Mouse (Mus musculus): ENCODE data around the gene Tmem234.
A peak's percentile ranks its signal among the peaks of the same experiment; 100 is the strongest.

The Tmem234 gene

DNA sequence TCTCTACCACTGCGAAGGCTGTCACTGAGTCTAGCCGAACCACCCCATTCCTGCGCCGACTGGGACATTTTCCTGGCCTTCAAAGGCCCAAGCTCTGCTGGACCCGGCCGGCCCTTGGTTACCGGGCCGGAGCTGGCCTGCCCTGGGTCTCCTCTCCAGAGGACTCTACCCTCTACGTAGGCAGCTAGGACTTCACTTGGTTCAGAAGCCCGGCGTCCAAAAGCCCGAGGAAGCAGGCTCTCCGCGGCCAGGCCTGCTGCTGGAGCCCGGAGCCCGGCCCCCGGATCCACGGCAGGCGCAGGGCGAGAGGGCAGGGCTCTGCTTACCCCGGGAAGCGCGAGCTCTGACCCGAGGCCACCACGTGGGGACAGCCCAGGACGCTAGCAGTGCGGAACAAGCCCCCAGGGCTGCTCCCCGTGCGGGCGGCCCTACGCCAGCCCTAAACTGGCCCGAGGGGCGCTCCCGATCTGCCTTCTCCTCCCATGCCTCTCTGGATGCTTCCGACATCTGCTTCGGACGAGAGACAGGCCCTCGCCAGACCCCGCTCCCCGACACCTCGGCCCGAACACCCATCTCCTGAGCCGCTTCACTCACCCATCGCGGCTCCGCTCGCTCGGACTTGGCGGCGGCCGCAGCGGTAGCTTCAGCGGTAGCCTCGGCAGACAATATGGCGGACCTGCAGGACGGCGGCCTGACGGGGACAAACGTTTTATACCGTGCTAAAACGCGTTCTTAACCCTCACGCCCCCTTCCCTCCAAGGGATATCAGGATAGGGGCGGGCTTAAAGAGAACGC lies 71.8 kb downstream of the Tmem234 start, which contains the start of gene Kpna6:
Gene Kpna6 (minus strand): TSS at position 685 of the 795 bp plus-strand sequence.
- peak; percentile 94 to 95 for DNase-seq (ENCODE audit: low spot score in 2 of 2)

DNA sequence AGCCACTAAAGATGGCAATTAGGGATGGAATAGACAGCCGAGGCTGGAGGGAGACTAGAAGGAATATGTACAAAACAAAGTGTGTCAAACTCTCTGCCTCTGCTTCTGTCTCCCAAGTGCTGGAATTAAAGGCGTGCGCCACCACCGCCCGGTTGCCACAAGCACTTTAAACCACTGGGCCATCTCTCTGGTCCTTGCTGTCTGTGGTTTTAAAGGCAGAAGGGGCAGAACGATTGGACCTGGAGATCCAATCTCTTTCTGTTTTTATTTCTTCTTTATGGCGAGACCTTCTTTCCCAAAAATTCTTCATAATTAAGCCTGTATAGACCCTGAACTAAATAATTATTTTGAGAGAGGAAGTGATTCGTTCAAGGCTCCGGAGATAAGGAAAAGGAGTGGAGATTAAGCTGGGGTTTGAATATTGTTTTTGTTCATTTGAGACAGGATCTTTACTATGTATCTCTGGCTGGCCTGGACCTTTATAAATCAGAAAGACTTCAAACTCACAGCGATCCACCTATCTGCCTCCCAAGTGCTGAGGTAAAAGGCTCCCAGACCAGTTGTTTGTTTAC lies 72.5 kb downstream of the Tmem234 start:
- DNase-seq (ENCODE audit: low spot score in 2 of 2) = no peak
